Mouse (Mus musculus): ENCODE results near the gene Abl2.

DNA sequence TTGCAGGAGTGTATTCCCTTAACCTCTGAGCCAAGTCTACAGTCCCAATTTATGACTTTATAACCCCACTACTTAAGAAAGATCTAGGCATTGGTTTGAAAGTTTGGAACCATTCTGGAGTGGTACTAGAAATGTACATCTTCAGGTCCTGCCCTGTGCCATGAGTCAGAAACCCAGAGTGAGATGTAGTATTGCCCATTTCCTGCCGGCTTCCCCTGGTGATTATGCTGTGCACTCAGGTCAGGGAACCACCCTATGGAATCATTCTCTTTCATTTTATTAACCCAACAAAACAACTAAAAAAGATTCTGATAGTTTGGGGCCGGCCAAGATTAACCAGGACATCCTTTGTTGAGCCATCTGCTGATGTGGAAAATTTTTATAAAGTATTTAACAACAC, 47.4 kb downstream of the Abl2 start:
- TF ChIP-seq CTCF (IDR thresholded peaks at IDR 0.05; ENCODE audit: extremely low read depth, insufficient read length, insufficient replicate concordance, low read depth, low read length), result no peak
- TF ChIP-seq POLR2A (IDR thresholded peaks at IDR 0.05; ENCODE audit: low read depth, low read length), result no peak

All from small intestine, adult 2 months (tissue).